Mouse (Mus musculus) kidney, adult 2 months (tissue): ENCODE results near the gene Cd151.

ENCODE experiments used
- CTCF ChIP-seq: fragments of 200-500 bp; conservative IDR thresholded peaks from 2 replicates; pipeline ENCODE4 v1.5.1; 2011; ENCODE audit warnings: low read depth, mild to moderate bottlenecking, control low read depth, low read length, moderate library complexity, mixed read lengths; ENCODE audit not compliant: insufficient read depth, insufficient read length
- POLR2A ChIP-seq: fragments of 200-500 bp; IDR thresholded peaks from one replicate; pipeline ENCODE4 v1.6.1; 2011; ENCODE audit warnings: low read depth, low read length, control low read depth

- no peak for TF ChIP-seq POLR2A
- TF ChIP-seq CTCF, result no peak
Measured at GRCm38 (mm10) chr7:141436523-141436892, 30.7 kb upstream of the Cd151 start.
